ENCODE assay signal across 9 mouse cellular contexts in genomic region chr19:58453581-58453980, GRCm38 (mm10). TPM values are rescaled to one million over a fixed set of nuclear protein-coding genes. Genes with fewer than 3 reads are reported as not detected.
DNase-seq lines count a peak whose midpoint lies in the region; ATAC-seq and TF ChIP-seq lines count a peak whose summit lies in the region.
"Had no signal": no experiment of that assay in that cellular context is flagged by ENCODE, and none has a peak within 500 bp of the region (broad histone marks: within the 10 kb centered on the region; RNA-seq: fewer than 3 reads in every experiment).

No protein-coding gene starts in this region.

- no peaks in the 10 kb centered on the region for H3K36me3 ChIP-seq in embryonic facial prominence, embryonic 13.5 days
- H3K36me3 ChIP-seq in heart, embryonic 15.5 days: no peaks in the 10 kb centered on the region
- no peaks in the 10 kb centered on the region for H3K36me3 ChIP-seq in stomach, embryonic 15.5 days
- H3K36me3 ChIP-seq: G1E had no signal

- intact Hi-C loops in left cerebral cortex, postnatal 14 days (cut with DNase I): no loop called here

- peak overlapping the region; percentile 95 for H3K4me2 ChIP-seq in embryonic facial prominence, embryonic 13.5 days
- peak overlapping the region; percentile 98 for H3K4me2 ChIP-seq in heart, embryonic 15.5 days
- peak overlapping the region; percentile 99 for H3K4me2 ChIP-seq in stomach, embryonic 15.5 days

- WGBS in embryonic facial prominence, embryonic 13.5 days: under 1% methylated on average over 22 of the region's 22 CpGs
- under 1% methylated on average over 22 of the region's 22 CpGs for WGBS in heart, embryonic 15.5 days
- WGBS in stomach, embryonic 15.5 days: under 1% methylated on average over 22 of the region's 22 CpGs

- H3K27ac ChIP-seq in layer of hippocampus, adult 2 months: peak overlapping the region; percentile 92
- no peak overlapping the region for H3K27ac ChIP-seq in embryonic facial prominence, embryonic 13.5 days
- H3K27ac ChIP-seq in heart, embryonic 15.5 days: no peak overlapping the region
- peak overlapping the region; percentile 3; the same call in 1 of the 2 replicates for H3K27ac ChIP-seq in stomach, embryonic 15.5 days

- H3K9me3 ChIP-seq in embryonic facial prominence, embryonic 13.5 days: no peaks in the 10 kb centered on the region
- H3K9me3 ChIP-seq in heart, embryonic 15.5 days (replicated peaks): no peaks in the 10 kb centered on the region
- no peaks in the 10 kb centered on the region for H3K9me3 ChIP-seq in stomach, embryonic 15.5 days

- H3K9ac ChIP-seq in embryonic facial prominence, embryonic 13.5 days: peak overlapping the region; percentile 65
- peak overlapping the region; percentile 51 for H3K9ac ChIP-seq in heart, embryonic 15.5 days
- H3K9ac ChIP-seq in stomach, embryonic 15.5 days: peak overlapping the region; percentile 50; the same call in 1 of the 2 replicates

- peaks cover 76% of the 10 kb centered on the region for H3K27me3 ChIP-seq in embryonic facial prominence, embryonic 13.5 days
- H3K27me3 ChIP-seq in heart, embryonic 15.5 days: peaks cover 63% of the 10 kb centered on the region
- H3K27me3 ChIP-seq in stomach, embryonic 15.5 days (replicated peaks): peaks cover 21% of the 10 kb centered on the region; the same call in 1 of the 2 replicates

- no peak for DNase-seq in layer of hippocampus, adult 2 months (ENCODE audit: low spot score in 2 of 2)
- no peak for DNase-seq in layer of hippocampus, adult 9-11 months
- DNase-seq in kidney, postnatal 10 days: peak; percentile 70
- DNase-seq in lung, postnatal 14 days: peak; percentile 14
- no peak for DNase-seq in left cerebral cortex, postnatal 14 days (ENCODE audit: low spot score in 2 of 2)

- ATAC-seq in embryonic facial prominence, embryonic 13.5 days (ENCODE audit: insufficient number of reproducible peaks, insufficient read depth, low FRiP score, low TSS enrichment, low read depth): no peak
- no peak for ATAC-seq in heart, embryonic 15.5 days (replicated peaks; ENCODE audit: insufficient number of reproducible peaks, insufficient read depth, low FRiP score, low read depth)
- ATAC-seq in stomach, embryonic 15.5 days (ENCODE audit: insufficient read depth, low FRiP score, low read depth): peak; percentile 23; the same call in 1 of the 2 replicates

- no peak for TF ChIP-seq CTCF in layer of hippocampus, adult 2 months (conservative IDR thresholded peaks at IDR 0.05)

- H3K4me1 ChIP-seq in embryonic facial prominence, embryonic 13.5 days: peaks cover 70% of the 10 kb centered on the region
- peaks cover 41% of the 10 kb centered on the region for H3K4me1 ChIP-seq in heart, embryonic 15.5 days (replicated peaks)
- peaks cover 37% of the 10 kb centered on the region for H3K4me1 ChIP-seq in stomach, embryonic 15.5 days

- H3K4me3 ChIP-seq in layer of hippocampus, adult 2 months: peak overlapping the region; percentile 73
- H3K4me3 ChIP-seq in embryonic facial prominence, embryonic 13.5 days: peak overlapping the region; percentile 53
- H3K4me3 ChIP-seq in heart, embryonic 15.5 days: peak overlapping the region; percentile 61
- H3K4me3 ChIP-seq in stomach, embryonic 15.5 days (replicated peaks): peak overlapping the region; percentile 58

RNA-seq across cellular contexts. Expression of gene Gfra1, which starts 2.1 kb away (rescaled TPM):
- total RNA-seq in layer of hippocampus, adult 2 months (2021): 10 to 100 TPM; 59.6 to 67.1 TPM
- polyA plus RNA-seq in embryonic facial prominence, embryonic 13.5 days (2015; fragmentation: Nextera tagmentation; extraction: Ambion mirVana): 22.9 and 24.0 TPM in 2 replicates
- polyA plus RNA-seq in heart, embryonic 15.5 days (2015; fragmentation: Nextera tagmentation; extraction: Ambion mirVana): 2.7 and 10.7 TPM in 2 replicates
- polyA plus RNA-seq in stomach, embryonic 15.5 days (2015; fragmentation: Nextera tagmentation; extraction: Ambion mirVana): 33.0 and 40.4 TPM in 2 replicates
- 10 to 100 TPM; 29.3 to 31.9 TPM for total RNA-seq in left cerebral cortex, postnatal 14 days (2021)
- polyA plus RNA-seq: G1E had no signal

RNA-seq across cellular contexts. Expression of gene Ccdc172, which starts 58.2 kb away (rescaled TPM):
- total RNA-seq in layer of hippocampus, adult 2 months (2021): not detected
- polyA plus RNA-seq in embryonic facial prominence, embryonic 13.5 days (2015; fragmentation: Nextera tagmentation; extraction: Ambion mirVana): not detected in 2 replicates
- not detected in 2 replicates for polyA plus RNA-seq in heart, embryonic 15.5 days (2015; fragmentation: Nextera tagmentation; extraction: Ambion mirVana)
- not detected in 2 replicates for polyA plus RNA-seq in stomach, embryonic 15.5 days (2015; fragmentation: Nextera tagmentation; extraction: Ambion mirVana)
- under 1 TPM in 1 of 2 experiments, not detected in 1; 0.35 TPM for total RNA-seq in left cerebral cortex, postnatal 14 days (2021)
- total RNA-seq: G1E had no signal
- polyA plus RNA-seq: G1E had no signal

Comparison
In these comparisons a context has a peak if more than half of its experiments do, and no peak if none do; other contexts are left out.
1. DNase-seq: peak in kidney, postnatal 10 days (single experiment) and lung, postnatal 14 days (single experiment); none in layer of hippocampus, adult 2 months (0 of 2), layer of hippocampus, adult 9-11 months (single experiment) and left cerebral cortex, postnatal 14 days (0 of 2).
2. H3K27ac ChIP-seq: peak in layer of hippocampus, adult 2 months (single experiment) and stomach, embryonic 15.5 days (single experiment); none in embryonic facial prominence, embryonic 13.5 days (single experiment) and heart, embryonic 15.5 days (single experiment).
3. Peak in every context shown above with its lines, with median percentiles within 50 percentile points of each other: H3K4me3 ChIP-seq, H3K4me2 ChIP-seq and H3K9ac ChIP-seq.